ENCODE assay signal across 28 mouse cellular contexts in genomic region chr16:88600303-88600702, GRCm38 (mm10). TPM values are rescaled to one million over a fixed set of nuclear protein-coding genes. Genes with fewer than 3 reads are reported as not detected.
DNase-seq lines count a peak whose midpoint lies in the region; ATAC-seq and TF ChIP-seq lines count a peak whose summit lies in the region.
"Had no signal": no experiment of that assay in that cellular context is flagged by ENCODE, and none has a peak within 500 bp of the region (broad histone marks: within the 10 kb centered on the region; RNA-seq: fewer than 3 reads in every experiment).

No protein-coding gene starts in this region.

- DNase-seq in kidney, postnatal 0 days (ENCODE audit: low spot score), result no peak
- no peak for DNase-seq in kidney, adult 8-10 months
- DNase-seq in limb, embryonic 14.5 days (ENCODE audit: low spot score), result no peak
- DNase-seq in heart, postnatal 14 days, result no peak
- DNase-seq in cerebellum, postnatal 14 days, result no peak
- no peak for DNase-seq in Muller cell, postnatal 12 days (ENCODE audit: inconsistent ontology term)
- DNase-seq: cerebellum, adult 2 months; heart, postnatal 4 days; kidney, postnatal 10 days; layer of hippocampus, adult 9-11 months; left cerebral cortex, postnatal 4 days; right cerebral cortex, postnatal 25 days; thymus, adult 2 months had no signal

- H3K4me3 ChIP-seq in kidney, postnatal 0 days (replicated peaks; ENCODE audit: low read depth, low read length), result no peak overlapping the region
- H3K4me3 ChIP-seq in intestine, embryonic 16.5 days (ENCODE audit: low read length), result no peak overlapping the region
- no peak overlapping the region for H3K4me3 ChIP-seq in limb, embryonic 14.5 days (replicated peaks; ENCODE audit: low read length)
- H3K4me3 ChIP-seq: embryonic facial prominence, embryonic 15.5 days; forebrain, embryonic 10.5 days; heart, embryonic 13.5 days; hindbrain, embryonic 15.5 days; left cerebral cortex, adult 2 months; liver, embryonic 15.5 days; midbrain, embryonic 12.5 days had no signal

- intact Hi-C loops in heart, postnatal 14 days (cut with DNase I), result no loop called here

- H3K9me3 ChIP-seq in kidney, postnatal 0 days (replicated peaks; ENCODE audit: low read length), result no peaks in the 10 kb centered on the region
- H3K9me3 ChIP-seq in intestine, embryonic 16.5 days (ENCODE audit: control insufficient read depth, low read length), result no peaks in the 10 kb centered on the region
- no peaks in the 10 kb centered on the region for H3K9me3 ChIP-seq in limb, embryonic 14.5 days (ENCODE audit: control insufficient read depth, low read length)
- H3K9me3 ChIP-seq: embryonic facial prominence, embryonic 15.5 days; forebrain, embryonic 10.5 days; heart, embryonic 13.5 days; hindbrain, embryonic 15.5 days; liver, embryonic 15.5 days; midbrain, embryonic 12.5 days had no signal

- TF ChIP-seq CTCF in kidney, postnatal 0 days (IDR thresholded peaks at IDR 0.05; ENCODE audit: low read depth), result no peak

- TF ChIP-seq POLR2A in limb, embryonic 14.5 days (IDR thresholded peaks at IDR 0.05; ENCODE audit: borderline replicate concordance, extremely low read depth, insufficient read depth, insufficient read length), result no peak

- H3K27me3 ChIP-seq in kidney, postnatal 0 days (ENCODE audit: insufficient read depth, low read length), result no peaks in the 10 kb centered on the region
- no peaks in the 10 kb centered on the region for H3K27me3 ChIP-seq in intestine, embryonic 16.5 days (replicated peaks; ENCODE audit: control insufficient read depth, insufficient read depth, low read length)
- no peaks in the 10 kb centered on the region for H3K27me3 ChIP-seq in limb, embryonic 14.5 days (ENCODE audit: control insufficient read depth, insufficient read depth, low read length)
- H3K27me3 ChIP-seq: embryonic facial prominence, embryonic 15.5 days; heart, embryonic 13.5 days; hindbrain, embryonic 15.5 days; liver, embryonic 15.5 days; midbrain, embryonic 12.5 days had no signal

- no peaks in the 10 kb centered on the region for H3K36me3 ChIP-seq in kidney, postnatal 0 days (ENCODE audit: insufficient read depth, low read length)
- no peaks in the 10 kb centered on the region for H3K36me3 ChIP-seq in intestine, embryonic 16.5 days (ENCODE audit: control insufficient read depth, insufficient read depth, low read length)
- H3K36me3 ChIP-seq in limb, embryonic 14.5 days (ENCODE audit: control insufficient read depth, insufficient read depth, low read length), result no peaks in the 10 kb centered on the region
- H3K36me3 ChIP-seq: embryonic facial prominence, embryonic 15.5 days; forebrain, embryonic 10.5 days; heart, embryonic 13.5 days; hindbrain, embryonic 15.5 days; liver, embryonic 15.5 days; midbrain, embryonic 12.5 days had no signal

- 36% methylated on average over 8 of the region's 8 CpGs for WGBS in kidney, postnatal 0 days
- WGBS in intestine, embryonic 16.5 days, result 52% methylated on average over 8 of the region's 8 CpGs
- WGBS in limb, embryonic 14.5 days, result 19% methylated on average over 8 of the region's 8 CpGs

- no peaks in the 10 kb centered on the region for H3K4me1 ChIP-seq in kidney, postnatal 0 days (replicated peaks; ENCODE audit: insufficient read depth, low read length)
- H3K4me1 ChIP-seq in intestine, embryonic 16.5 days (ENCODE audit: control insufficient read depth, insufficient read depth, low read length), result peaks cover 2% of the 10 kb centered on the region; the same call in 1 of the 2 replicates
- H3K4me1 ChIP-seq in limb, embryonic 14.5 days (ENCODE audit: control insufficient read depth, insufficient read depth, low read length), result peaks cover 8% of the 10 kb centered on the region; the same call in 1 of the 2 replicates
- H3K4me1 ChIP-seq: heart, embryonic 13.5 days; hindbrain, embryonic 15.5 days; liver, embryonic 15.5 days; midbrain, embryonic 12.5 days had no signal

- no peak overlapping the region for H3K9ac ChIP-seq in kidney, postnatal 0 days (ENCODE audit: low read depth, low read length)
- H3K9ac ChIP-seq in intestine, embryonic 16.5 days (ENCODE audit: low read depth, low read length), result no peak overlapping the region
- H3K9ac ChIP-seq in limb, embryonic 14.5 days (ENCODE audit: low read depth, low read length, severe bottlenecking), result no peak overlapping the region
- H3K9ac ChIP-seq: embryonic facial prominence, embryonic 15.5 days; heart, embryonic 13.5 days; hindbrain, embryonic 15.5 days; liver, embryonic 15.5 days; midbrain, embryonic 12.5 days had no signal

- no peak overlapping the region for H3K27ac ChIP-seq in kidney, postnatal 0 days
- H3K27ac ChIP-seq in intestine, embryonic 16.5 days (ENCODE audit: low read length), result peak overlapping the region; percentile 83
- H3K27ac ChIP-seq in limb, embryonic 14.5 days (replicated peaks; ENCODE audit: low read depth, low read length), result no peak overlapping the region
- H3K27ac ChIP-seq: embryonic facial prominence, embryonic 15.5 days; forebrain, embryonic 10.5 days; heart, embryonic 13.5 days; hindbrain, embryonic 15.5 days; left cerebral cortex, adult 2 months; liver, embryonic 15.5 days; midbrain, embryonic 12.5 days had no signal

- ATAC-seq in kidney, postnatal 0 days (replicated peaks; ENCODE audit: low FRiP score, low read depth), result no peak
- ATAC-seq in intestine, embryonic 16.5 days, result peak; percentile 90
- ATAC-seq in limb, embryonic 14.5 days (ENCODE audit: low FRiP score, low read depth), result peak; percentile 2; the same call in 1 of the 2 replicates

- H3K4me2 ChIP-seq in kidney, postnatal 0 days (ENCODE audit: low read length), result peak overlapping the region; percentile 34; the same call in 1 of the 2 replicates
- H3K4me2 ChIP-seq in intestine, embryonic 16.5 days (ENCODE audit: low read depth, low read length), result 0 out of 2 replicates have a peak overlapping the region, but pooled peaks have one; percentile 8
- peak overlapping the region; percentile 25; the same call in 1 of the 2 replicates for H3K4me2 ChIP-seq in limb, embryonic 14.5 days (replicated peaks; ENCODE audit: low read depth, low read length, severe bottlenecking)
- H3K4me2 ChIP-seq: heart, embryonic 13.5 days; hindbrain, embryonic 15.5 days; liver, embryonic 15.5 days; midbrain, embryonic 12.5 days had no signal

RNA-seq across cellular contexts. Expression of gene Krtap24-1, which starts 11.8 kb away (rescaled TPM):
- not detected in 2 replicates for polyA plus RNA-seq in kidney, postnatal 0 days (2015; fragmentation: Nextera tagmentation; extraction: Ambion mirVana)
- not detected in 2 replicates for polyA plus RNA-seq in intestine, embryonic 16.5 days (2015; fragmentation: Nextera tagmentation; extraction: Ambion mirVana)
- not detected in 2 replicates for polyA plus RNA-seq in limb, embryonic 14.5 days (2012; rRNA removed)
- not detected in 2 replicates for polyA plus RNA-seq in limb, embryonic 14.5 days (2014; fragmentation: Nextera tagmentation; extraction: Ambion mirVana)
- not detected for total RNA-seq in heart, postnatal 14 days (2021)
- total RNA-seq: adrenal gland, adult 18-20 months; adrenal gland, postnatal 4 days; gastrocnemius, adult 18-20 months; heart, postnatal 4 days; left cerebral cortex, adult 2 months; left cerebral cortex, postnatal 4 days had no signal
- polyA plus RNA-seq: C2C12; cerebellum, adult 2 months; forebrain, embryonic 10.5 days; gonadal fat pad, adult 2 months; heart, embryonic 13.5 days; hindbrain, embryonic 15.5 days; liver, embryonic 15.5 days; lung, embryonic 16.5 days; midbrain, embryonic 12.5 days; stomach, embryonic 16.5 days; thymus, adult 2 months had no signal

RNA-seq across cellular contexts. Expression of gene 2310079G19Rik, which starts 27.2 kb away (rescaled TPM):
- polyA plus RNA-seq in kidney, postnatal 0 days (2015; fragmentation: Nextera tagmentation; extraction: Ambion mirVana), result not detected in 2 replicates
- not detected in 2 replicates for polyA plus RNA-seq in intestine, embryonic 16.5 days (2015; fragmentation: Nextera tagmentation; extraction: Ambion mirVana)
- polyA plus RNA-seq in limb, embryonic 14.5 days (2012; rRNA removed), result not detected in 2 replicates
- polyA plus RNA-seq in limb, embryonic 14.5 days (2014; fragmentation: Nextera tagmentation; extraction: Ambion mirVana), result not detected in 2 replicates
- total RNA-seq in heart, postnatal 14 days (2021), result not detected
- total RNA-seq: adrenal gland, adult 18-20 months; adrenal gland, postnatal 4 days; gastrocnemius, adult 18-20 months; heart, postnatal 4 days; left cerebral cortex, adult 2 months; left cerebral cortex, postnatal 4 days had no signal
- polyA plus RNA-seq: C2C12; cerebellum, adult 2 months; embryonic facial prominence, embryonic 15.5 days; forebrain, embryonic 10.5 days; gonadal fat pad, adult 2 months; heart, embryonic 13.5 days; hindbrain, embryonic 15.5 days; liver, embryonic 15.5 days; lung, embryonic 16.5 days; midbrain, embryonic 12.5 days; stomach, embryonic 16.5 days; thymus, adult 2 months had no signal

RNA-seq across cellular contexts. Expression of gene Cldn8, which starts 37.3 kb away (rescaled TPM):
- polyA plus RNA-seq in kidney, postnatal 0 days (2015; fragmentation: Nextera tagmentation; extraction: Ambion mirVana), result 210 and 219 TPM in 2 replicates
- 107 and 111 TPM in 2 replicates for polyA plus RNA-seq in intestine, embryonic 16.5 days (2015; fragmentation: Nextera tagmentation; extraction: Ambion mirVana)
- 2.4 TPM in 2 replicates for polyA plus RNA-seq in limb, embryonic 14.5 days (2012; rRNA removed)
- 4.5 and 5.8 TPM in 2 replicates for polyA plus RNA-seq in limb, embryonic 14.5 days (2014; fragmentation: Nextera tagmentation; extraction: Ambion mirVana)
- not detected for total RNA-seq in heart, postnatal 14 days (2021)
- total RNA-seq: adrenal gland, adult 18-20 months; gastrocnemius, adult 18-20 months; heart, postnatal 4 days; left cerebral cortex, adult 2 months had no signal
- polyA plus RNA-seq: C2C12; cerebellum, adult 2 months; hindbrain, embryonic 15.5 days had no signal

RNA-seq across cellular contexts. Expression of gene Krtap26-1, which starts 47.3 kb away (rescaled TPM):
- not detected in 2 replicates for polyA plus RNA-seq in kidney, postnatal 0 days (2015; fragmentation: Nextera tagmentation; extraction: Ambion mirVana)
- polyA plus RNA-seq in intestine, embryonic 16.5 days (2015; fragmentation: Nextera tagmentation; extraction: Ambion mirVana), result 0.28 TPM in 1 of 2 replicates, not detected in the other
- polyA plus RNA-seq in limb, embryonic 14.5 days (2012; rRNA removed), result not detected in 2 replicates
- polyA plus RNA-seq in limb, embryonic 14.5 days (2014; fragmentation: Nextera tagmentation; extraction: Ambion mirVana), result not detected in 2 replicates
- not detected for total RNA-seq in heart, postnatal 14 days (2021)
- total RNA-seq: adrenal gland, adult 18-20 months; adrenal gland, postnatal 4 days; gastrocnemius, adult 18-20 months; heart, postnatal 4 days; left cerebral cortex, adult 2 months; left cerebral cortex, postnatal 4 days had no signal
- polyA plus RNA-seq: C2C12; cerebellum, adult 2 months; forebrain, embryonic 10.5 days; gonadal fat pad, adult 2 months; heart, embryonic 13.5 days; hindbrain, embryonic 15.5 days; liver, embryonic 15.5 days; lung, embryonic 16.5 days; midbrain, embryonic 12.5 days; stomach, embryonic 16.5 days; thymus, adult 2 months had no signal

Comparison
In these comparisons a context has a peak if more than half of its experiments do, and no peak if none do; other contexts are left out.
1. RNA of gene Cldn8, which starts 37.3 kb away (polyA plus RNA-seq): 210 to 219 TPM in kidney, postnatal 0 days and 107 to 111 TPM in intestine, embryonic 16.5 days; 2.4 to 5.8 TPM in limb, embryonic 14.5 days; every median in the first group is over 10 times any median in the second.
2. Peak in every context shown above with its lines, with median percentiles within 50 percentile points of each other: H3K4me2 ChIP-seq.